Mouse (Mus musculus): ENCODE data around the gene Ap1g2.

DNA sequence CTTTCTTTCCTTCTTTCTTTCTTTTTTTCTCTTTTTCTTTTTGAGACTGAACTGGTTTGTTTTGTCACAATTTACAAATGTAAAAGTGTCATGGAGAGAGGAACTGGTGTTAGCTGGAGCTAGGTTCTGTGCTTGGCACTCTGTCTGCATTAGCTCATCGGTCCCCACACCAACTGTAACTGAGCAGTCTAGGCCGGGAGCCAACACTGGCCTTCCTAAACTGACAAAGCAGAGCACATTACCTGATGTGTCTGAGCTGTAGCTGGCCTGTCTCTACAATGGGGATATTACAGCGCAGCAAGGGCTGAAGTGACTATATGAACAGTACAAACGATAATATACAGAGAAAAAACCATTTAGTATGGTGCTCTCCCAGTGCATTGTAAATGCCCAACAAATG, 12.5 kb upstream of the Ap1g2 start:
- no peak for TF ChIP-seq TAL1 (conservative IDR thresholded peaks at IDR 0.05; ENCODE audit: low read depth, low read length)
- no peak for TF ChIP-seq CTCF (IDR thresholded peaks at IDR 0.05; ENCODE audit: low read depth, low read length)
- TF ChIP-seq GATA1 (IDR thresholded peaks at IDR 0.05; ENCODE audit: borderline replicate concordance, low read length): no peak

Data from G1E (cell line).